Mouse (Mus musculus): Measurements from ENCODE around the gene Dapk1. TPM values are rescaled to one million over a fixed set of nuclear protein-coding genes. Genes with fewer than 3 reads are reported as not detected.

Dapk1 gene
- polyA plus RNA-seq, 1 experiment = 0.52 TPM

DNA sequence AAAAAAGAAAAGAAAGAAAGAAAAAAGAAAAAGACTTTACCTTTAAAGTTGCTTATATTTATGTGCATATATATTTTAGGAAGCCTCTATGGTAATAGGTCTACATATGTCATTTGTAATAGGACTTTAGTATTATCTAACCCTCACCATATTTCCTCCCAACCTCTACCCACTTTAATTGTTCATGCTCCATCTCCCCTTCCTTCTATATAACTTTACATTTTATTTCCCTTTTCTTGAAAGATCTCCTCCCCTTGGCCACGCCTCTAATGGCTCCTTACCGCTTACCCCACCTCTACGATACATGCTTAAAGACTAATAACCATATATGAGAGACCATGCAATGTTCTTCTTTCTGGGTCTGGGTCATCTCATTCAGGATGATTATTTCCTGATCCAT, 45.0 kb downstream of the Dapk1 start:
- TF ChIP-seq CEBPB (IDR thresholded peaks at IDR 0.05; ENCODE audit: insufficient read depth, poor library complexity, severe bottlenecking) (no peak), TCF12 (IDR thresholded peaks at IDR 0.05; ENCODE audit: insufficient read depth, poor library complexity, severe bottlenecking) (no peak), POLR2AphosphoS2 (IDR thresholded peaks at IDR 0.05; ENCODE audit: insufficient read length, low read depth) (no peak), SRF (IDR thresholded peaks at IDR 0.05; ENCODE audit: control insufficient read depth, insufficient read length, low read depth) (no peak), POLR2A (IDR thresholded peaks at IDR 0.05; ENCODE audit: insufficient read length, low read depth) (no peak), MAX (IDR thresholded peaks at IDR 0.05; ENCODE audit: low read depth) (no peak), USF1 (IDR thresholded peaks at IDR 0.05; ENCODE audit: low read depth) (no peak), E2F4 (IDR thresholded peaks at IDR 0.05; ENCODE audit: insufficient read depth) (no peak), TCF3 (IDR thresholded peaks at IDR 0.05; ENCODE audit: insufficient read length, low read depth) (no peak), MYOD1 (IDR thresholded peaks at IDR 0.05; ENCODE audit: control insufficient read depth in 1 of 3, insufficient read length in 2 of 3, low read depth in 2 of 3) (no peak), MYOG (IDR thresholded peaks at IDR 0.05; ENCODE audit: control insufficient read depth in 1 of 3, insufficient read depth in 1 of 3, insufficient read length in 2 of 3, low read depth in 2 of 3) (no peak), REST (IDR thresholded peaks at IDR 0.05; ENCODE audit: insufficient read depth, insufficient read length) (no peak)
- Histone ChIP-seq H3K27me3 (ENCODE audit: control insufficient read depth, insufficient read depth, insufficient read length) (no peaks in the 10 kb centered on the region), H3K4me3 (no peak overlapping the region), H3ac (ENCODE audit: control insufficient read depth, insufficient read length) (no peak overlapping the region), H3K36me3 (ENCODE audit: control insufficient read depth, insufficient read depth) (no peaks in the 10 kb centered on the region), H3K79me2 (ENCODE audit: control insufficient read depth, insufficient read depth) (no peaks in the 10 kb centered on the region), H3K4me2 (ENCODE audit: low read depth) (no peak overlapping the region)

DNA sequence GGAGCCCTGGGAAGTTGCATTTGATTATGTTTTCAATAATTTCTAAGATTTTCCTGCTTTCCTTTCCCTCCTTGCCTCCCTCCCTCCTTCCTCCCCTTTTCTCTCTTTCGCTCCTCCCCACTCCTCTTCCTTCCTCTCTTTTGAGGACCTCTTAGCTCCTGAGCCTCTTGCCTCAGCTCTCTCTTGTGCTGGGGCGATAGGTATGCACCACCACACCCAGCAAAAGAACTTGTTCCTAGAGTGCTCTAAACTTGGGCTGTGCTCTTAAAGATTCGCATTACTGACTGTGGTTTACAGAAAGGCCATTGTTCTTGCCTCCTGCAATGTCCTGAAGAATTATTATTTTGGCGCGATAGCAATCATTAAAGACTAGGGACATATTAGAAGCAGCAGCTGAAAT, 46.6 kb downstream of the Dapk1 start:
- Histone ChIP-seq H3K36me3 (ENCODE audit: control insufficient read depth, insufficient read depth) (no peaks in the 10 kb centered on the region), H3K79me2 (ENCODE audit: control insufficient read depth, insufficient read depth) (no peaks in the 10 kb centered on the region)
- TF ChIP-seq USF1 (IDR thresholded peaks at IDR 0.05; ENCODE audit: low read depth) (no peak), CEBPB (IDR thresholded peaks at IDR 0.05; ENCODE audit: insufficient read depth, poor library complexity, severe bottlenecking) (no peak), REST (IDR thresholded peaks at IDR 0.05; ENCODE audit: insufficient read depth, insufficient read length) (no peak), POLR2A (IDR thresholded peaks at IDR 0.05; ENCODE audit: insufficient read length, low read depth) (no peak)

DNA sequence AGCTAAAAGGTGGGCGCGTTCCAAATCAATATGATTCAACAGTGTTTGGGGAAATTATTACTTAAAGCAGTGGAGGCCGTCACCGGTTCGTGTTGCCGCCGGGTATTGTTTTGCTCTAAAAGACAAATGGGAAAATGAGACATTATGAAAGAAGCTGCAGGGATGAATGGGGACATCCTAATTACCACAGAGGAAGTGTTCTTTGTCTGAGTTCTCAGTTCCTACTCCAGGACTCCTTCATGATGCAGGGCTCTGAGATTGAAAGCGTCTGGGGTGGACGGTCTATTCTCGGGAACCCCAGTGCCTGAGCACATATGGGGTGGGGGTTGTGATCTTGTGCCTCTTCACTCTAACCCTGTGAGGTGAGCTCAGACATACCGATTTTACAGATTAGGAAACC, 48.3 kb downstream of the Dapk1 start:
- TF ChIP-seq POLR2AphosphoS2 (IDR thresholded peaks at IDR 0.05; ENCODE audit: insufficient read length, low read depth) = no peak
- no peak for TF ChIP-seq MAX (IDR thresholded peaks at IDR 0.05; ENCODE audit: low read depth)
- no peak for TF ChIP-seq POLR2A (IDR thresholded peaks at IDR 0.05; ENCODE audit: insufficient read length, low read depth)
- TF ChIP-seq TCF12 (IDR thresholded peaks at IDR 0.05; ENCODE audit: insufficient read depth, poor library complexity, severe bottlenecking) = no peak
- TF ChIP-seq SRF (IDR thresholded peaks at IDR 0.05; ENCODE audit: control insufficient read depth, insufficient read length, low read depth) = no peak
- TF ChIP-seq USF1 (IDR thresholded peaks at IDR 0.05; ENCODE audit: low read depth) = no peak
- no peak for TF ChIP-seq MYOD1 (IDR thresholded peaks at IDR 0.05; ENCODE audit: control insufficient read depth in 1 of 3, insufficient read length in 2 of 3, low read depth in 2 of 3)
- no peak for TF ChIP-seq TCF3 (IDR thresholded peaks at IDR 0.05; ENCODE audit: insufficient read length, low read depth)
- no peak for TF ChIP-seq CEBPB (IDR thresholded peaks at IDR 0.05; ENCODE audit: insufficient read depth, poor library complexity, severe bottlenecking)
- no peak for TF ChIP-seq MYOG (IDR thresholded peaks at IDR 0.05; ENCODE audit: control insufficient read depth in 1 of 3, insufficient read depth in 1 of 3, insufficient read length in 2 of 3, low read depth in 2 of 3)
- no peak for TF ChIP-seq E2F4 (IDR thresholded peaks at IDR 0.05; ENCODE audit: insufficient read depth)
- Histone ChIP-seq H3K4me3 (no peak overlapping the region), H3K27me3 (ENCODE audit: control insufficient read depth, insufficient read depth, insufficient read length) (no peaks in the 10 kb centered on the region), H3ac (ENCODE audit: control insufficient read depth, insufficient read length) (no peak overlapping the region), H3K36me3 (ENCODE audit: control insufficient read depth, insufficient read depth) (no peaks in the 10 kb centered on the region), H3K4me2 (ENCODE audit: low read depth) (no peak overlapping the region), H3K79me2 (ENCODE audit: control insufficient read depth, insufficient read depth) (no peaks in the 10 kb centered on the region)

More for the DNA sequence above, 46.6 kb downstream of the Dapk1 start:
- Histone ChIP-seq H3ac (ENCODE audit: control insufficient read depth, insufficient read length) (no peak overlapping the region), H3K27me3 (ENCODE audit: control insufficient read depth, insufficient read depth, insufficient read length) (no peaks in the 10 kb centered on the region), H3K4me3 (no peak overlapping the region), H3K4me2 (ENCODE audit: low read depth) (no peak overlapping the region)

DNA sequence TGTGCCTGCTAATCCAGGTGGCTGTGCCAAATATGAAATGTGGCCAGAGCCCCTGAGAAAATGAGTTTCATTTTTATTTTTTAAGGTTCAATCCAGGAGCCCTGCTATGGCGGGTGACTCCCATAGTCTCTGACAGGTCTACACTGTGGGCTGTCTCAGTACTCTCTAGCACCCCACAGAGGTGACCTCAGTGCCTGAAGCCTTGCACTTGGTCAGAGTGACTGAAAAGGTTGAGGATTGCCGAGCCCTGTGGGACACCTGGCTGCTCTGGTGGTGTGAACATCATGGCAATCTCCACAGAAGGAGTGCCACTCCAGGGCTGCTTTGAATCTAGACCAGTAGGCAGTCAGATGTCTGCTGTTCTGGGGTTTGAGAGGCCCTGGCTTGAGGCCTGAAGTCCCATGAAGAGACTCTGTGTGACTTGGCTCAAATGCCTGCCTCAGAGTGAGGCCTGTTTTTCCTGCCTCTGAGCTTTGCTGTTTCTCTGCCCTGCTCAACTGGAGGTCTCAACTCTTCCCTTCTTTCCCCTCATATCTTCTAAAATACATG, 52.3 kb downstream of the Dapk1 start:
- no peak overlapping the region for H3ac ChIP-seq (ENCODE audit: control insufficient read depth, insufficient read length)
- TF ChIP-seq POLR2AphosphoS2 (IDR thresholded peaks at IDR 0.05; ENCODE audit: insufficient read length, low read depth) = no peak
- no peak for TF ChIP-seq MYOD1 (IDR thresholded peaks at IDR 0.05; ENCODE audit: control insufficient read depth in 1 of 3, insufficient read length in 2 of 3, low read depth in 2 of 3)
- TF ChIP-seq TCF3 (IDR thresholded peaks at IDR 0.05; ENCODE audit: insufficient read length, low read depth) = no peak
- no peak for TF ChIP-seq SRF (IDR thresholded peaks at IDR 0.05; ENCODE audit: control insufficient read depth, insufficient read length, low read depth)
- no peak for TF ChIP-seq MAX (IDR thresholded peaks at IDR 0.05; ENCODE audit: low read depth)
- no peak for TF ChIP-seq MYOG (IDR thresholded peaks at IDR 0.05; ENCODE audit: control insufficient read depth in 1 of 3, insufficient read depth in 1 of 3, insufficient read length in 2 of 3, low read depth in 2 of 3)
- TF ChIP-seq REST (IDR thresholded peaks at IDR 0.05; ENCODE audit: insufficient read depth, insufficient read length) = no peak
- no peak for TF ChIP-seq TCF12 (IDR thresholded peaks at IDR 0.05; ENCODE audit: insufficient read depth, poor library complexity, severe bottlenecking)
- no peak for TF ChIP-seq CEBPB (IDR thresholded peaks at IDR 0.05; ENCODE audit: insufficient read depth, poor library complexity, severe bottlenecking)
- no peak for TF ChIP-seq USF1 (IDR thresholded peaks at IDR 0.05; ENCODE audit: low read depth)
- no peak for TF ChIP-seq E2F4 (IDR thresholded peaks at IDR 0.05; ENCODE audit: insufficient read depth)
- no peak for TF ChIP-seq POLR2A (IDR thresholded peaks at IDR 0.05; ENCODE audit: insufficient read length, low read depth)
- no peaks in the 10 kb centered on the region for H3K27me3 ChIP-seq (ENCODE audit: control insufficient read depth, insufficient read depth, insufficient read length)

DNA sequence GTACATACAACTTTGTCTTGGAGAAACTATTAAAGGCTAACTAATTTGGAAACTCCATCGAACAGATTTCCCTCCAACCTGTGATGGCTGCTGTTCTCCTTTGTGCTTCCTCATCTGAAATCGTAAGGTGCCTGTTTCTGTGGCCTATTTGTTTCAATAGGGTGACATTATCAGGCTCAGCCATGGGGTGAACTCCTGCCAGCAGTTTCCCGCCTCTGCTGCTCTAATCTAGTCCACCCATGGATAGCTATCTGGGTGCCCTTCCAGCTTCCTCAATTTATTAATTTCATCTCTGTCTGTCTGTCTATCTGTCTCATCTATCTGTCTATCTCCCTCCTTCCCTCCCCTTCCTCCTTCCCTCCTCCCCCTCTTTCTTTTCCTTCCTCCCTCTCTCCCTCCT, 53.5 kb downstream of the Dapk1 start:
- H3K4me2 ChIP-seq (ENCODE audit: low read depth) = no peak overlapping the region
- no peak overlapping the region for H3ac ChIP-seq (ENCODE audit: control insufficient read depth, insufficient read length)
- TF ChIP-seq E2F4 (IDR thresholded peaks at IDR 0.05; ENCODE audit: insufficient read depth) = no peak
- TF ChIP-seq USF1 (IDR thresholded peaks at IDR 0.05; ENCODE audit: low read depth) = no peak
- TF ChIP-seq CEBPB (IDR thresholded peaks at IDR 0.05; ENCODE audit: insufficient read depth, poor library complexity, severe bottlenecking) = no peak
- no peak for TF ChIP-seq TCF12 (IDR thresholded peaks at IDR 0.05; ENCODE audit: insufficient read depth, poor library complexity, severe bottlenecking)
- no peak for TF ChIP-seq TCF3 (IDR thresholded peaks at IDR 0.05; ENCODE audit: insufficient read length, low read depth)
- no peak for TF ChIP-seq REST (IDR thresholded peaks at IDR 0.05; ENCODE audit: insufficient read depth, insufficient read length)
- TF ChIP-seq POLR2A (IDR thresholded peaks at IDR 0.05; ENCODE audit: insufficient read length, low read depth) = no peak
- no peak for TF ChIP-seq POLR2AphosphoS2 (IDR thresholded peaks at IDR 0.05; ENCODE audit: insufficient read length, low read depth)
- no peak for TF ChIP-seq SRF (IDR thresholded peaks at IDR 0.05; ENCODE audit: control insufficient read depth, insufficient read length, low read depth)
- no peak for TF ChIP-seq MYOG (IDR thresholded peaks at IDR 0.05; ENCODE audit: control insufficient read depth in 1 of 3, insufficient read depth in 1 of 3, insufficient read length in 2 of 3, low read depth in 2 of 3)
- no peak for TF ChIP-seq MAX (IDR thresholded peaks at IDR 0.05; ENCODE audit: low read depth)
- TF ChIP-seq MYOD1 (IDR thresholded peaks at IDR 0.05; ENCODE audit: control insufficient read depth in 1 of 3, insufficient read length in 2 of 3, low read depth in 2 of 3) = no peak
- H3K36me3 ChIP-seq (ENCODE audit: control insufficient read depth, insufficient read depth) = no peaks in the 10 kb centered on the region
- no peaks in the 10 kb centered on the region for H3K79me2 ChIP-seq (ENCODE audit: control insufficient read depth, insufficient read depth)
- H3K27me3 ChIP-seq (ENCODE audit: control insufficient read depth, insufficient read depth, insufficient read length) = peaks cover 3% of the 10 kb centered on the region
- H3K4me3 ChIP-seq = no peak overlapping the region

More for the DNA sequence above, 52.3 kb downstream of the Dapk1 start:
- Histone ChIP-seq H3K4me2 (ENCODE audit: low read depth) (no peak overlapping the region), H3K4me3 (no peak overlapping the region), H3K79me2 (ENCODE audit: control insufficient read depth, insufficient read depth) (no peaks in the 10 kb centered on the region), H3K36me3 (ENCODE audit: control insufficient read depth, insufficient read depth) (no peaks in the 10 kb centered on the region)
